Comparison of ENCODE assay signal across 13 mouse cellular contexts in genomic region chr1:54513836-54514235, GRCm38 (mm10). TPM values are rescaled to one million over a fixed set of nuclear protein-coding genes. Genes with fewer than 3 reads are reported as not detected.
A peak's percentile ranks its signal among the peaks of the same experiment; 100 is the strongest.
DNase-seq lines count a peak whose midpoint lies in the region; ATAC-seq and TF ChIP-seq lines count a peak whose summit lies in the region.
"Had no signal": no experiment of that assay in that cellular context is flagged by ENCODE, and none has a peak within 500 bp of the region (broad histone marks: within the 10 kb centered on the region; RNA-seq: fewer than 3 reads in every experiment).

No protein-coding gene starts in this region.

- no peak overlapping the region for H3K4me2 ChIP-seq in lung, embryonic 14.5 days
- H3K4me2 ChIP-seq: heart, embryonic 12.5 days; limb, embryonic 15.5 days had no signal

- no peak for ATAC-seq in lung, embryonic 14.5 days (ENCODE audit: insufficient read depth)
- no peak for ATAC-seq in granulocyte monocyte progenitor cell, adult 5-6 weeks (replicated peaks; ENCODE audit: poor library complexity, severe bottlenecking)
- ATAC-seq: activated CD4-positive, CD25-positive, alpha-beta regulatory T cell, adult 4 months had no signal

- H3K27ac ChIP-seq in heart, adult 2 months: no peak overlapping the region
- no peak overlapping the region for H3K27ac ChIP-seq in lung, embryonic 14.5 days (ENCODE audit: low read depth)
- no peak overlapping the region for H3K27ac ChIP-seq in ES-E14 (ENCODE audit: insufficient read depth, low read depth, low read length, poor library complexity, severe bottlenecking)
- H3K27ac ChIP-seq: limb, embryonic 15.5 days had no signal

- H3K4me3 ChIP-seq in heart, adult 2 months: no peak overlapping the region
- H3K4me3 ChIP-seq in lung, embryonic 14.5 days (ENCODE audit: low read depth, low read length): no peak overlapping the region
- no peak overlapping the region for H3K4me3 ChIP-seq in lung, adult 2 months (replicated peaks; ENCODE audit: extremely low read depth, low read depth, low read length)
- H3K4me3 ChIP-seq in ES-E14 (ENCODE audit: insufficient read depth in 1 of 2, low read depth in 1 of 2, low read length in 2 of 2, poor library complexity in 1 of 2, severe bottlenecking in 1 of 2): no peak overlapping the region
- H3K4me3 ChIP-seq: heart, embryonic 12.5 days; limb, embryonic 15.5 days had no signal

- H3K9me3 ChIP-seq in lung, embryonic 14.5 days (ENCODE audit: low read depth, low read length): no peaks in the 10 kb centered on the region
- H3K9me3 ChIP-seq in ES-E14 (ENCODE audit: control insufficient read depth, insufficient read depth, low read depth, low read length): no peaks in the 10 kb centered on the region; the same call in 1 of the 2 replicates
- H3K9me3 ChIP-seq: limb, embryonic 15.5 days had no signal

- intact Hi-C loops in heart, adult 2 months (cut with DNase I): no loop called here

- H3K9ac ChIP-seq in heart, adult 2 months (ENCODE audit: low read depth, low read length): no peak overlapping the region
- H3K9ac ChIP-seq in lung, embryonic 14.5 days: no peak overlapping the region
- no peak overlapping the region for H3K9ac ChIP-seq in ES-E14 (ENCODE audit: insufficient read depth, low read depth, low read length, poor library complexity, severe bottlenecking)
- H3K9ac ChIP-seq: heart, embryonic 12.5 days; limb, embryonic 15.5 days had no signal

- TF ChIP-seq CTCF in heart, adult 2 months (IDR thresholded peaks at IDR 0.05): peak; percentile 62
- TF ChIP-seq CTCF in lung, embryonic 14.5 days (IDR thresholded peaks at IDR 0.05; ENCODE audit: low read depth): peak; percentile 45
- TF ChIP-seq CTCF in lung, adult 2 months (IDR thresholded peaks at IDR 0.05; ENCODE audit: insufficient read depth, low read length): no peak

- H3K27me3 ChIP-seq in heart, adult 2 months (ENCODE audit: control insufficient read depth, insufficient read depth, low read length): no peaks in the 10 kb centered on the region
- H3K27me3 ChIP-seq in lung, embryonic 14.5 days (ENCODE audit: insufficient read depth, low read length): no peaks in the 10 kb centered on the region
- H3K27me3 ChIP-seq: heart, embryonic 12.5 days; limb, embryonic 15.5 days had no signal

- no peak for TF ChIP-seq EP300 in heart, adult 2 months (IDR thresholded peaks at IDR 0.05; ENCODE audit: insufficient read depth, low read depth, low read length)

- in situ Hi-C loops in ES-E14 (cut with MboI; ENCODE audit: low sequenced_read_pairs in 2 of 2, unreplicated experiment in 2 of 2): no loop called here

- no peaks in the 10 kb centered on the region for H3K4me1 ChIP-seq in heart, adult 2 months (ENCODE audit: control insufficient read depth, insufficient read depth, low read length)
- H3K4me1 ChIP-seq in lung, embryonic 14.5 days (ENCODE audit: insufficient read depth): no peaks in the 10 kb centered on the region
- H3K4me1 ChIP-seq in lung, adult 2 months (ENCODE audit: control insufficient read depth, insufficient read depth, low read length): no peaks in the 10 kb centered on the region
- H3K4me1 ChIP-seq in ES-E14 (ENCODE audit: control insufficient read depth in 2 of 2, insufficient read depth in 2 of 2, low read length in 2 of 2, poor library complexity in 1 of 2): no peaks in the 10 kb centered on the region
- H3K4me1 ChIP-seq: heart, embryonic 12.5 days; limb, embryonic 15.5 days had no signal

- no peaks in the 10 kb centered on the region for H3K36me3 ChIP-seq in heart, adult 2 months (ENCODE audit: control insufficient read depth, insufficient read depth, low read length)
- H3K36me3 ChIP-seq in lung, embryonic 14.5 days (ENCODE audit: insufficient read depth): no peaks in the 10 kb centered on the region
- H3K36me3 ChIP-seq in ES-E14 (ENCODE audit: control insufficient read depth, insufficient read depth, low read length, poor library complexity, severe bottlenecking): no peaks in the 10 kb centered on the region
- H3K36me3 ChIP-seq: limb, embryonic 15.5 days had no signal

- no peak for TF ChIP-seq POLR2A in heart, adult 2 months (IDR thresholded peaks at IDR 0.05; ENCODE audit: insufficient read depth, low read depth, low read length)
- TF ChIP-seq POLR2A in lung, adult 2 months (IDR thresholded peaks at IDR 0.05; ENCODE audit: borderline replicate concordance, extremely low read depth, low read depth, low read length): no peak

- 96% methylated on average over 1 of the region's 1 CpGs for WGBS in heart, adult 2 months
- 76% methylated on average over 1 of the region's 1 CpGs for WGBS in lung, embryonic 14.5 days
- WGBS in lung, adult 2 months: 88% methylated on average over 1 of the region's 1 CpGs

- DNase-seq in heart, adult 2 months: no peak
- no peak for DNase-seq in heart, postnatal 4 days
- peak; percentile 45 for DNase-seq in lung, embryonic 14.5 days
- no peak for DNase-seq in lung, adult 2 months
- DNase-seq in ES-E14 (ENCODE audit: low read depth, low spot score): peak; percentile 19
- peak; percentile 8 for DNase-seq in retina, adult 2 months (ENCODE audit: low read depth, low spot score)
- no peak for DNase-seq in adrenal gland, postnatal 10 days
- DNase-seq: cerebellum, adult 8-10 months; right cerebral cortex, postnatal 25 days had no signal

- no peaks in the 10 kb centered on the region for H3K79me2 ChIP-seq in heart, adult 2 months (replicated peaks; ENCODE audit: control insufficient read depth, insufficient read depth, low read length)

TF ChIP-seq in ES-E14, 5 proteins besides CTCF, POLR2A, EP300 and RAD21:
- TF ChIP-seq ZC3H11A (IDR thresholded peaks at IDR 0.05; ENCODE audit: borderline replicate concordance, low read depth, low read length) (peak; percentile 17; the same call in 1 of the 2 replicates), MAFK (IDR thresholded peaks at IDR 0.05; ENCODE audit: insufficient read depth, low read depth, low read length) (no peak), CHD2 (IDR thresholded peaks at IDR 0.05; ENCODE audit: low read depth, low read length) (no peak), ZNF384 (IDR thresholded peaks at IDR 0.05; ENCODE audit: low read depth, low read length) (no peak), HCFC1 (IDR thresholded peaks at IDR 0.05; ENCODE audit: borderline replicate concordance, insufficient read depth, low read length) (no peak)

RNA-seq across cellular contexts. Expression of gene Pgap1, which starts 43.6 kb away (rescaled TPM):
- 1 to 10 TPM; 3.6 to 3.8 TPM for total RNA-seq in heart, adult 2 months (2021)
- polyA plus RNA-seq in heart, adult 2 months (2012; rRNA removed): 0.72 and 1.3 TPM in 2 replicates
- 1 to 10 TPM; 5.2 to 6.1 TPM for total RNA-seq in heart, postnatal 4 days (2021)
- polyA plus RNA-seq in lung, embryonic 14.5 days (2014; fragmentation: Nextera tagmentation; extraction: Ambion mirVana): 8.3 and 8.8 TPM in 2 replicates
- polyA plus RNA-seq in lung, adult 2 months (2012; rRNA removed): 0.67 and 1.4 TPM in 2 replicates
- total RNA-seq in ES-E14 (2012; rRNA removed): 21.3 and 21.8 TPM in 2 replicates
- total RNA-seq in granulocyte monocyte progenitor cell, adult 5-6 weeks (2014; fragmentation: Nextera tagmentation): not detected in 2 replicates
- 0.39 and 0.67 TPM in 2 replicates for total RNA-seq in granulocyte monocyte progenitor cell, adult 5-6 weeks (2017)
- 1 to 10 TPM; 7.2 to 9.1 TPM for total RNA-seq in adrenal gland, postnatal 10 days (2021)

Comparison
In these comparisons a context has a peak if more than half of its experiments do, and no peak if none do; other contexts are left out.
1. DNase-seq: peak in lung, embryonic 14.5 days (single experiment), ES-E14 (single experiment) and retina, adult 2 months (single experiment); none in heart, adult 2 months (0 of 2), heart, postnatal 4 days (single experiment), lung, adult 2 months (single experiment) and adrenal gland, postnatal 10 days (single experiment).